Mouse (Mus musculus) retina, postnatal 7 days (tissue): ENCODE measurements around the gene Slc34a1.

ENCODE experiments used
- DNase-seq: peaks from one replicate; pipeline ENCODE4 v3.0.0-alpha.2; 2012; ENCODE audit warnings: low read depth, low spot score

Gene Slc34a1

DNA sequence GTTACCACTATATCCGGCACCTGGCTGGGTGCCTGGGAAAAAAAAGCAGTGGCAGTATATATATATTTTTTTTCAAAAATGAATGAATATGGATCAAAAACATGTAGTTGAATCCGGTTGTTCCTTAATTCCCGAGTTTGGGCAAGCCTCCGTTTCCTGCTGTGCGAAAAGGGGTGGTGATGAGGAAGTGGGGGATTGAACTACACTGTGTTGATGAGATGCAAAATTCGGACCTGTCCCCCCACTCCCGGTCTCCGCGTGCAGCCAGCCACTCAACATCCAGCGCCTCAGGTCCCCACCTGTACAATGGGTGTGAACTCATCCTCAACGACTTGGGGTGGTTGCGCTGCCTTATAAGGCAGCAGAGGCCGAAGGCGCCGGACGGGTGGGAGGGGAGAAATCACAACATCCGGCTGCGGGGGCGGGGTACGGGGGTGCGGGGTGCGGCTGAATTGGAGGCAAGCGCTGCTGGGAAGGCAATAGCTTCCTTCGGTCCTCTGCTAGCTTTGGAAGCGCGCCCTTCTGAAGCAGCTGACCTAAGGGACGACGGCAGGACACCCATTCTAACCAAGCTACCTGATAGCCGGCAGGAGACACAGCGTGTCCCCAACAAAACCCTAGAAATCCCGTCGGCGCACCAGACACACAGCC is 46.4 kb downstream of the Slc34a1 start:
- DNase-seq = no peak

DNA sequence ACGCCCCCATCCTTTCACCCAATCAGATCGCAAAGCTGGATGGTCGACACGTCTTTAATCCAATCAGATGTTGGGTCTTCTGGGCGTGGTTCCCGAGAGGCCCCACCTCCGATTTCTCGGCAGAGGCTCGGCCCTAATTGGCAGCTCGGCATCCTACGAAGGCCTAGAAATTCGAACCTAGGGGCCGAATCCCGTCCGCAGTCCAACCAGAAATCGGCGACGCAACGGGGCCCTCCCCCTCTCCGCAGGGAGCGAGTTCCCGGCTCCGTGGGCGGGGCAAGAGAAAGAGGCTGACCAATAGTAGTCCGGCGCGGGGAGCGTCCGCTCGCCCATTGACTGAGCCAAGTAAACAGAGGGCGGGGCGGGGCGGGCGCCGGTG is 46.9 kb downstream of the Slc34a1 start, which contains the start of gene Grk6:
TSS of gene Grk6 (plus strand) at position 136 of the 379 bp plus-strand sequence.
- peak; percentile 98 for DNase-seq

DNA sequence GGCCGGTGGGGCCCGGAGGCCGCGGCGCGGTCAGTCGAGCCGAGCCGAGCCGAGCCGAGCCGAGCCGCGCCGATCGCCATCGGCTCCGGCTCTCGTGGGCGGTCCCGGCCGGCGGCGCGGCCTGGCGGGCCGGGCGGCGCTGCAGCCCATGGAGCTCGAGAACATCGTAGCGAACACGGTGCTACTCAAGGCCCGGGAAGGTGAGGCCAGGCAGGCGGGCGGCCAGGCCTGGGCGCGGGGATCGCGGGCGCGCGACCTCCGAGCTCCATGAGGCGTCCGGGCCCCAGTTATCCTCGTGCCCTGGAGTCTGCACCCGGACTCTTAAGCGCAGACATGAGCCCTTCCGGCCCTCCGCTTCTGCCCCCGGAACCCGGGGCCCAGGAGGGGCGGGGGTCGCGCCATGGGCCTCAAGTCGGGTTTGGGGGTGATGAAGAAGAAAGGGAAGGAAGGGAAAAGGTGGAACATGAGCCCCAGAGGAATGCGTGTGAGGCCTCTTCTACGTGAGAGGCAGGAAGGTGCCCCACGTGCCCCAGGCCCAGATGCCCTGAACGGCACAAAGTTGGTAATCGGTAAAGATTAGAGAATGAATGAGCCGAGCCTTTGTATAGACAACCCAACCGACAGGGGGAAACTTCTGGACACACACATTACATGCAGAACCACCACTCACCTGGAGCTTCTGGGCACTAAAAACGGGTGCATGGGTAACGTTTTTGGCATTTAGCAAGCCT is 47.5 kb downstream of the Slc34a1 start:
- no peak for DNase-seq

DNA sequence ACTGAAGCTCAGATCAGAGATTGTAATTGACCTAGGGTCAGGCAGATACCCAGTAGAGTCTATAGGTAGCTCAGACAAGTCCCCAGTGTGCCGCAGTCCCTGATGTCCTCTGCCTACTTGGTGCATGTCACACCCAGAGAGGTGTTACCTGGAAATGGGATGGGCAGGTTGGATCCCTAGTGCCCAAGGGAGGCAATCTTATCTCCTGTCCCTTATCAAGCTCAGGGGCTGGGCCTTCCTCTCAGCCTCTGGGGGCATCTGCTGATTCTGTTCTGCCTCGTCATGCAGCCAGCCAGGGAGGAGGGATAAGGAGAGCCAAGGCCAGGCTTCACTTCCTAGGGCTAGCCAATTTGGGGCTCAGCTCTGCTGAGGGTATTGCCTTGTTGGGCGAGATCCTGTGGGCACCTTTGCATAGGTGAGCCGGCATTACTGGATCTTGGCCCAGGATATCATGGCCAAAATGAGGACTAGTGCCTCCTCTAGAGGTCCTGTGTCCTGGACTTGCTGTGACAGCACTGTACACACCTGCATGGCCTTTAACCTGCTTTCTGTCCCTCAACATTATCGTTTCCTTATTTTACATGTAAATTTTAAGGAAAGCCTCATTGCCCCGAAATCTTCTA is 48.6 kb downstream of the Slc34a1 start:
- DNase-seq = no peak

DNA sequence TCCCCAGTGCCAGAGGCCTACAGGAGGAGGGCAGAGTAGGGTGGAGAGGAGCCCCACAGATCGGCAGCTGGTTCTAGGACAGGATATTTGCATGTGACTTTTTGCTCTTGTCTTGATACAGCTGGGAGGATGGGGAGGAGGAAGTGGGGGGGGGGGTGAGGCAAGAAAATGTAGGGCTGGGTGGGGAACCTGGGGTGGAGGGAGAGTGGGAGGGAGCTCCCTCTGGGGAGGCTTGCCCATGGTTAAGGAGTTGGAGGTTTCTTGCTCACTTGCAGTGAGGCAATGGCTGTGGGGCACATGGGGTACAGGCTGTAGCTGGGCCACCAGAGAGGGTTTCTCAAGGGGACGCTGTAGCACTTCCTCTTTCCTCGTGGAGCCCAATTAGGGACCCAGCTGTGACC is 49.6 kb downstream of the Slc34a1 start:
- DNase-seq = no peak

DNA sequence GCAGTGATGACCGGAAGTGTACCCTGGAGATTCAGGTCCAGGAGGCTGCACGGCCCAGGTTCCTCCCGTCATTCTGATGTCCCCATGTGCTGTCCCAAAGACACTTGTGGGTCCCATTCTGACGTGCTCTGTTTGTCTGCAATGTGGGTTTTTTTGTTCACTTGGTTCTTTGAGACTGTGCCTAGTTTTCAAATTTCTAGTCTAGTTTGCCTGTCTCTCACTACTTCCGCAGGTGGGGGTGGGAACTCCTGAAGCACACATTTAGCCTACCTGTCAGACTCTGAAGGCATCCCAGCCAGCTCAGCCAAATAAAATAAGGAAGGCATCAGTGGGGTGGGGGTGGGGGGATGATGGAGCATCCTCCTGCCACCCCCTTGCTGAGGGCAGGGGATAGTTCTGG is 50.1 kb downstream of the Slc34a1 start:
- DNase-seq = no peak

DNA sequence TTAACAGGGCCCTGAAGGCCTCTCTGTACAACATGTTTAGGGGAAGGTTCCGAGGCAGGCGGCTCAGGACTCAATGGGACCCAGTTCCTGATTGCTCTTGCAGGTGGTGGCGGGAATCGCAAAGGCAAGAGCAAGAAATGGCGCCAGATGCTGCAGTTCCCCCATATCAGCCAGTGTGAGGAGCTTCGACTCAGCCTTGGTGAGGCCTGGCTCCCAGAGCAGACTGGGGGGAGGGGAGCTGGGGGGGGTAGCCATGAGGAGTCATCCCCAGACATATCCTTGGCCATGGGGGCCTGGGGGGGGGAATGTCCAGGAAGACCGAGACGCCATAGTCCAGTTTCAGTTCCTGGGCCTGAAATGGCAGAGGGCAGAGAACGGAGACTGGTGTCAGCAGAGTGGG is 51.2 kb downstream of the Slc34a1 start:
- DNase-seq = no peak

DNA sequence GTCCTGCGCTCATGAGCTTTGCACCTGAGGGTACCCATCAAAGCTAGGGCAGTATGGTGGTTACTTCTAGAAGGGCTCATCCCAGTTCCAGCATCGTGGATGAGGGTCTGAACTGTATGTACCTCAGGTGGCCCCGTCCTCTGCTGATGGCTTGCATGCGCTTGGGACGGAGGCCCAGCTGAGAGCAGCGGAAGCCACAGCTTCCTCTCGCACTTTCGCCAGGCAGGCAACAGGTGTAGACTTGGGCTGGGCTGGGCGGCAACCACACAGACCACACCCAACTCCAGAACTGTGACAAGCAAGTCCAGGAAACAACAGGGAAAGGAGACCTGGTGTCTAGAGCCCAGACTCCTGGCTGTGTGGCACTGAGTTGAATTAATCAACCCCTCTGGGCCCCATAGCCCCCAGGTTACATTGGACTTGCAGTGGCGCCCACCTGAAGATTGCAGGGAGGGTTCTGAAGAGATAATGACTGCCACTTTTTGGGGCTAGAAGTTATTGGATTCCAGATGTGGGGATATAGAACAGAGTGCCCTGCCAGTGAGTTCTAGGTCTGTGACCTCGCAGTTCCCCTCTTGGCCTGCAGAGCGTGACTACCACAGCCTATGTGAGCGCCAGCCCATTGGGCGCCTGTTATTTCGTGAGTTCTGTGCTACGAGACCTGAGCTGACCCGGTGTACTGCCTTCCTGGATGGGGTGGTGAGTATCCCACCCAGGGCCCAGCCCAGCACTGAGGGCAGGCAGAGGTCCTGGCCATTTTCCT is 51.9 kb downstream of the Slc34a1 start:
- DNase-seq = no peak

DNA sequence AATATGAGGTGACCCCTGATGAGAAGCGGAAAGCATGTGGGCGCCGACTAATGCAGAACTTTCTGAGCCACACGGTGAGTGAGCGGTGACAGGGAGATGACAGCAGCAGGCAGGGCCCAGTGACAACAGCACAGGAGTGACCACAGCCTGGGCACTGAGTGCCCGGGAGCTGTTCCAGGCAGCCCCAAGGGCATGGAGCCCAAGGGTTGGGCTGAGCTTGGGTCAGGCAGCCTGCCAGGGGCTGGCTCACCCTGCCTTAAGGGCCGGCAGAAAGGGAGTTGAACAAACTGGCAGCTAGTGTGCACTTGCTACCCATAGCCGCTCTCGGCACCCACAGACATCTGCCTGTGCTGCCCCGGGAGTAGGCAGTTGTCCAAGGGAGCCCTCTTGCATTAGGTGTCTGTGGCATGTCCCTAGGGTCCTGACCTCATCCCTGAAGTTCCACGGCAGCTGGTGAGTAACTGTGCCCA is 52.6 kb downstream of the Slc34a1 start:
- no peak for DNase-seq

DNA sequence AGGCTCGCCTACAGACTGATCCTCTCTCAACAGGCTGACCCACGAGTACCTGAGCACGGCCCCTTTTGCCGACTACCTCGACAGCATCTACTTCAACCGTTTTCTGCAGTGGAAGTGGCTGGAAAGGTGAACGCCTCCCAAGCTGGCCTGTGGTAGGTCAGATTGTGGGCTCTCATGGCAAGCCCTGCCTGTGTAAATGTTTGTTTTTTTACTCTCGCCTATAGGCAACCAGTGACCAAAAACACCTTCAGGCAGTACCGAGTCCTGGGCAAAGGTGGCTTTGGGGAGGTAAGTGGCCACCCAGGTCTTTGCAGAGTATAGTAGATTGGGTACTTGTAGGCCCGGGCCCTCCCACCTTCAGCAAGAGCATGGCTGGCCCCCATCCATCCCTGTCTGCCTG is 53.3 kb downstream of the Slc34a1 start:
- no peak for DNase-seq

DNA sequence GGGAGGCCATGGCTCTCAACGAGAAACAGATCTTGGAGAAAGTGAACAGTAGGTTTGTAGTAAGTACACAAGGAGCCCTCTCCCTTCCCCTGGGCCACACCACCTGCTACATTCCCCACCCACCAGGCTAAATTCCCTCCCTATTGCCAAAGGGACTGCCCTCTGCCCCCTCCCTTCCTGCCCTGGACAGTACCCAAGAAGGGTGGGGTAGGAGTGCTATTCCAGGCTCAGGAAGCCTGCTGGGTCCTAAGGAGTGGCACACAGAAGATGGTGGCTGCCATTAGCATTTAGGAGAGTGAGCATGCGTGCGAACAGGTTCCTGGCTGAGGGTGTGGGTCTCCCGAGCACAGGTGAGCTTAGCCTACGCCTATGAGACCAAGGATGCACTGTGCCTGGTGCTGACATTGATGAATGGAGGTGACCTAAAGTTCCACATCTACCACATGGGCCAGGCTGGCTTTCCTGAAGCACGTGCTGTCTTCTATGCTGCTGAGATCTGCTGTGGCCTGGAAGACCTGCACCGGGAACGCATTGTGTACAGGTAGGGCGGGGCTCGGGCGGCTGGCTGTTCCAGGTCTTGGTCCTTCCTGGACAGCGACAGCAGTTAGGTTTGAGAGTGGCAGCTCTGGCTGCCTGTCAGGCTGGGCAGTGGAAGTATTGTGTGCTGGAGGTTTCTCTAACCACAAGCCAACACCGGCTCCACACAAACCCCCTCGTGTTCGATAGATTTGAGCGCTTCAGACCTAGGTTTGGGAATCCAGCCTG is 54.0 kb downstream of the Slc34a1 start:
- DNase-seq = no peak

DNA sequence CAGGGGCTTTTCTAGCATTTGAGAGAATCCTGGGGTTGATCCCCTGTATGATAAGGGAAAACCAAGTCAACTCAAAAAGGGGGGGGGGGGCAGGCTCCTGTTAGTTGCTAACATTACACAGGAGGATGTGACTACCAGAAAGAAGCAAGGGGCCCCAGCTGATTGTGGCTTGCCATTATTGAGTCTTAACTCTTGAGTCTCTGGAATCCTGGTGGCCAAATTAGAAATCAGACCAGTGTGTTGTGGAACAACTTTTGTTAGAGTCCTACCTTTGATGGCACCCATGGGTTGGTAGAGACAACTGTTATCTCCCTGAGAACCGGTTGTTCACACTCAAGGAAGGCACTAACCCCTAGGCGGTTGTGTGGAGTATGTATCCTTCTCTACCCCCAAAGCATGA is 65.0 kb downstream of the Slc34a1 start:
- DNase-seq = no peak

DNA sequence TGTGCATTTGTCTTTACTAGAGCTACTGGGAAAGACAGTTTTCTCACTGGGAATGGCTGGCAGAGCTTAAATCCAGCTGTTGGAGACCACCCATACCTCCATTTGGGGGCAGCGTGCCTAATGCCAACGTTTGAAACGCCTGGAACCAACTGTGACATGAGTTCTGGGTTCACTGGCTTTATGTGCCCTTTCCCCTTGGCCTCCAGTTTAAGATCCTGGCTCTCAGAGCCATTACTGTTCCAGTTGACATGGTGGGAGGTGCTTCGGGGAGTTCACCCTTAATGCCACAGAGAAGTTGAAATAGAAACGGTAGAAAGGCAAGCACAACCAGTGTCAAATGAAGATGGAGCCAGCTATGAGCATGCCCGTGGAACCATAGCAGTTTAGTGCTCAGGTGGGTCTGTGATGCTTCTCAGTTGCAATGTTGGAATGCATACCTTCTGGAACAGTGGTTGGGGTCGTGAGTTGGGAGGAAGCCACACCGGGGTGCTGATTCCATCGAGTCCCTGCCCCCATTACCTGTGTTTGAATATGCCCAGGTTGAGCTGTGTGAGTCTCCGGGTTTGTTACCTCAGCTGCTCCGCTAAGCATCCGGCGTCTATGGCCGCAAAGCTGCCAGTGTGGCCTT is 65.5 kb downstream of the Slc34a1 start:
- DNase-seq = no peak

DNA sequence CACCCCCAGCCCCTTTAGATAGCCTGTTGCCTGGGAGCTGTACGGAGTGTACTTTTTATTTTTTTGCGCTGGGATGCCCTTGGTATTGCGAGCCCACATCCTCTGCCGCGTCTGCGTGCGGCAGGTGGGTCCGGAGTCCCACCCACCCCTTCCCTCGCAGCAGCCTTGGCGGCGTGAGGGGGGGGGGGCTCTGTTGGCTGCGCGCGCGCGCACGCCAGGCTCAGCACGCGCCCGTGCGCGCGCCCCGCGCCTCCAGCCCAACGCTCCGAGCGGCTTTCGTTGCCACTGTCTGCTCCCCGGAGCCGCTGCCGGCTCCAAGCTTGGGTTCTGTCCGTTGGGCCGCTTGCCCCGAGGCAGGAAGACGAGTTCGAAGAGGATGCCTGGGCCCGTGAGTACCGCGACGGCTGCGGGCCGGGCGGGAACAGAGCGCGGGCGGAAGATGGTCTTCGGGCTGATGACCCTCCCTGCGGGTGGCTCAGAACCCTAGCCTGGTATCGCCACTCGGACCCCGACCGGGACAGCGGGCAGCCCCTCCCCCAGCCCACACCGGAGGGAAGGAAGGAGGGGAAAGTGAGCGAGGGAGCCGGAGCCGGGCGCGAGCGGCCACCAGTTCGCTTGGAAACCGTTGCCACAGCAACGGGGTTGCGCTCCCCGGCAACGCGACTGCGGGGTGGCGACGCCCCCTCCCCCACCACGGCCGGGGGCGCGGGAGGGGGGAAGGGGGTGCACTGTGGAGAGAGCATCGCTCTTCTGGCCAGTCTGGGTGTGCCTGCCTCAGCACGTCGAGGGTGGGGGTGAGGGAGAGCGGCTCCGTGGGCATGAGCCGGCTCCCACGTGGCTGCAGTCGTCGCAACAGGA is 66.3 kb downstream of the Slc34a1 start, which contains the start of gene Prr7:
TSS of gene Prr7 (plus strand) at position 241 of the 858 bp plus-strand sequence.
- no peak for DNase-seq

DNA sequence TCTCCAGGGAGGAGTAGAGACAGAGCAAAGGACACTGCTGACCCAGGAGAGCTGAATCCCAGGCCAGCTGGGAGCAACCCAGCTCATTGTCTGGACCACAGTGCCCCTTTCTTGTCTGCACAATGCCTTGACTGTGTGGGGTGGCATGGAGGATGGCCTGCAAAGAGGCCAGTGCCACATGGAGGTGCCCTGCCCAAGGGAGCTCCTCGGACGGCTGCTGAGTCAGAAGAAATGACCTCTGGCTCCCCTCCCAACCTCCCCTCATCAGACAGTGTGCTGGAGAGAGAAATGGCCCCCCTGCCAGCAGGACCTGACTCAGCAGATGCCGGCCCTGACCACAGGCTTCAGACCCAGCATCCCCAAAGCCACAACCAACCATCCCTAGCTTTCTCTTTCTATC is 67.2 kb downstream of the Slc34a1 start:
- no peak for DNase-seq
